Mouse (Mus musculus): ENCODE measurements around the gene Ric8b.

The Ric8b gene

DNA sequence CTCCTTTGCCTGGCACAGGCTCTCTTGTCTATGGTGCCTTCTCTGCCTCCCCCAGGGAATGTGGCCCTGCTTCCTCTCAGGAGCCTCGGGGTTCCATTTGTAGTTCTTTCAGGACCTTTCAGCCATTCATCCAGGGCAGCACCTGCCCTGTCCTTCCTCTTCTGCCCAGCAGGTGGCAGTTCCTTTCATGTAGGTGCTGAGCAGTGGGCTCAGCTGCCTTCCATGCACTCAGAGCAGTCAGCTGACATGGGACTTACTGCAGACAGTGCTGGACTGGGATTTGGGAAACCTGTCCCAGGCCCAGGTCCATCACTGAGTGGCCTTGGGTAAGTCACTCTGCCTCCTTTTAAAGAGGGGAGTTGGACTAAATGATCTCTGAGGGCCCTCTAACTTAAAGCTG is 96.0 kb downstream of the Ric8b start:
- DNase-seq = peak; percentile 38 to 63

DNA sequence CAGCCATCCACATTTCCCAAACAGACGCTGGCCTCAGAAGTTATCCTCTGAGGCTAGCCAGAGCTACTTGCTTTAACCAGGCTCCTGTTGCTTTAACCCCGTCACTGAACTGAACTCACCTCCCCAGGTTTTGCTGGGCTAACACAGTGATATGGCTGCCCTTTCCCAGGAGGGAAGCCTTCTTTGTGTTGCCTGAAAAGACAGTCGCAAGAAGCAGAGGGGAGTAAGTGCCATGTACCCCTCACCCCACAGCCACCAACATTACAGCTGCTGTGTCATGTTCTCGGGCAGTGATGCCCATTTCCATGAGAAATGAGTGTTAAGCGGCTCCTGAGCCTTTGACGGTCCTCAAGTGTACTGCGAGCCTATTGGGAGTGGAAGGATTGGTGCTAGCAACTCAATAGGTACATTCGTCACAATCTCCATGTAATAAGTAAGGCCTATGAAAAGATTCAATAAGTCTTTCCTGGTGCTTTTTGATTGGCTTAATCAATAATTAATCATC is 96.6 kb downstream of the Ric8b start:
- no peak for DNase-seq

DNA sequence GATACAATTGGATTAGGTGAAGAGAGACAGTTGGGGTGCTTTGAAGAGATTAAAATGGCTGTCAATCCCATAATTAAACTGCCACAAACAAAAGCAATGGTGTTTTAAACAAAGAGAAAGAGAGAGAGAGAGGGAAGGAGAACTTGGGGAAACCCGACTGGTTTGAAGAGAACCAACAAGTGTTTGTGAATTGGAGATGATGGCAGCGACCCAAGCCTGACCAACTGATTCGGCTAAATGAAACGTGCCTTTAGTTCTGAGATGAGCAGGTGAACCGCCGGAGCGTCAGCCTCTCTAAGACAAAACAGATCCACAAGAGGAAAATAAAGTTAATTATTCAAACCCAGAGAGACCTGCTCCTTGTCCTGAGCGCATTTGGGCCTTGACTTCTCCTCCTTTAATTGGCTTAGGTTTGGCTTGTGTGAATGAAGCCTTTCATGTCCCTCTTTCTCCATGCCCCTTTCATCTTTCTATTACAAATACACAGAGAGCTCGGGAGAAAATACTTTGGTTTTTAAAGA is 97.1 kb downstream of the Ric8b start:
- no peak for DNase-seq

DNA sequence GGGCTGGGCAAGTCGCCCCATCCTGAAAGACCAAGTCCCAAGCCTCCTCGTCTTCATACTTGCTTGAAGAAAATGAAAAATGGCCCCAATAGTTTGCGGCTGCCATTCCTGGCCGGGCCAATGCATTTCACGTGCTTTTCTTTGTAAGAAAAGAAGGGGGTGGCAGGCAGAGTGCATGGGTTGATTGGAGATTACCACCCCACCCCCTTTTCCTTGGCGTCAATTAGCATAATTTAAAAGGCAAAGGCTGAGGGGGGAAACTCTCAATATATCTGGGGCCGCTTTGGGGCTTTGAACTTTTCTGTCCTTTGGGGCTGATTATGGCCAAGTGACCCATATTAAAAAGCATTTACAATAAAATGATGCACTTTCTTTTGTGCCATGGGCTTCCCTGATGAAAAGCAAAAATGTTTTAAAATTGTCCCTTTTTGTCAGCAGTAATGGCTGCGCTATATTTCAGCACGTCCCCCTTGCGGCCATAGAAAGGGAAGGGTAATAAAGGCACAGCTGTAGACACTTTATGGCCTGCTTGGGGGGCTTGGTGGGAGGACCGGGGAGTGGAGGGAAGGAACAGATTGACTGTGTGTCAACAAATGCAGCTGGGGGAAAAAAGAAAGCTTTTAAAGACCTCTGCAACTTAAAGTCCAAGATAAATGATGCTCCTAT is 105.4 kb downstream of the Ric8b start:
- no peak for DNase-seq

DNA sequence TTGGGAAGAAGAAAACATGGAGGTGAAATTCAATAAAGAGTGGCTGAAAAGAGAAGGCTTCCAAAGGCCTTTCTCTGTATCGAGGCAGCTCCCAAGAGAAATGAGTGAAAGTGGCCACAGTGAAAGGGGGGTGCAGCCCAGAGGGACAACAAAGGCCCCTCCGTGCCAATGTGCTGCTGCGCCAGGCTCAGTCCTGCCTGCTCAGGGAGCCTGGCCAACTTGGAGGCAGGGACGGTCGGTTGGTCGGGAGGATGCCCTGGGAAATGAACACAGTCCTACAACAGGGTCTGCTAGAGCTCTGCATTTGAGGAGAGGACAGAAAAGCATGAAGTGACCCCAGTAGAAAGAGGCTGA is 105.9 kb downstream of the Ric8b start:
- DNase-seq = peak; percentile 52 to 55

DNA sequence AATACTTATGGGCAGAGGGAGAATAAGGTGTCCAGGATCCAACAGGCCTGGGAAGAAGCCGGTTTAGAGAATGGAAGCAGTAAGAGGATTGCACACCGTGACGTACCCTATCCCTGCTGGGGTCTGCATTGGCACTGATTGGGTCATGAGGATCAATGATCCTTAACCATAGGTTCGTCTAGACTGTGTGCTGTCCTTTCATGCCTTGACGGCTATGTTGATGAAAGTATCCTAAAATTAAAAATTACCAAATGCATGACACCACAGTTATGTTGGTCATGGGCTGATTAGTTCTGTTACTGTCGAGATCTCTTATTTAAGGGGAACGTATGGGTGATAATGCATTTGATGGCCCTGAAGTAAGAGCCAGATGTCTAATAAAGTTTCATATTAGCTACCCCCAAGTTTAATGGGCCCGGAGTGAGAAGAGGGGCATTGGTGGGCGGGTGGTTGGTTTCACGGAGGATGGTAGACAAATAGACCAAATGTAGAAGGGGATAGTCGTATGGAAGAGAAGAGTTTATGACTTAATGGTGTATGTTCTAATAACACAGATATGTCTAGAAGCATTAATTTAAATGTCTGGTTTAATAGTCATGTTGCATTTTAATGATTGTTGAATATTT is 108.5 kb downstream of the Ric8b start:
- no peak for DNase-seq

DNA sequence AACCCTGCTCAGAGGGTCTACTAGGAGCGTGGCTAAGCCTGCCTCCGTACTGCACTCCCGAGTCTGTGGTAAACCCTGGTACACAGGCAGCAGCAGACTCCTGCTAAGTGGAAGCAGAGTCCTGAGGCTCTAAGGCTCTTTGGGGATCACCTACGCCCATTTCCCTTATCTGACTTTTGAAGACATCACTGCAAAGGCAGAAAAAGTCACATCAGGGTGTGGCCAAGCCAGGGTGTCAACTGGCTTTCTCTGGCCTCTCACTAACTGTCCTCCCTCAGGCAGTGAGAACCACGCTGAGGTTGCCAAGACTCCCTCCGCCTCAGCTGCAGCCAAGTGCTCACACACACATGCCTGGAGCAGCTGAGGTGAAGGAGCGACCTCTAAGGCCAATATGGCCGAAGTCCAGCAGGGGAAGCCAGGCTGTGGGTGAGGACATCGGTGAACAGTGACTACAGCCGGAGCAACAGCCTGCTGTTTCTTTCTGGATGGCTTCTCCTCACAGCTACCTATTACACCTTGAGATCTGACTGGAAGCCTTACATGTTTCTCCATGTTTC is 110.3 kb downstream of the Ric8b start:
- peak; percentile 30 to 60 for DNase-seq

DNA sequence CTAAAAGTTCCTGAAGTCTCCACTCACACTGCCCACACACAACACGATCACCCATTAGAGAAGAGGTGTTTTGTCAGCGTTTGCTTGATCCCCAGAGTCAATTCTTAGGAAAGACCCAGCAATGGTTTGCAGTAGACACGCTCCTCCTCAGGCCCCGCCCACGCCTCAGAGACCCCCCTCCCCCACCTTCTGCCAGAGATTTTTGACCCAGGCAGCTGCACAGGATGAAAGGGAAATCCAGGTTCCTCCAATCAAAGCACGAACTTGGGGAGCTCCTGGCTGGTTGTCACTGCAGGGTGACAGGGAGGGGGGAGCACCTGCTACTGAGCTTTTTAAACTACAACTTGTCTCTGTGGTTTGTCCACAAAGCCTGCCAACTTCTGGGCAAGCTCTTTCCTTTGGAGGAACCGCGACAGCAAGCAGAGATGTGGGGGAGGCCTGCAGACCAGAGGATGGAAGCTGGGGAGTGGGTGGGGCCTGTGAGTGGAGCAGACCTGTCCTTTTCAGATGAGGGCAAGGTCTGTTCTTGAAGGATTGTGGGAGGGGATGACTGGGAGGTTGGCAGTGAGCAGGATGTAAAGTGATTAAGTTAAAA is 117.8 kb downstream of the Ric8b start:
- no peak for DNase-seq

DNA sequence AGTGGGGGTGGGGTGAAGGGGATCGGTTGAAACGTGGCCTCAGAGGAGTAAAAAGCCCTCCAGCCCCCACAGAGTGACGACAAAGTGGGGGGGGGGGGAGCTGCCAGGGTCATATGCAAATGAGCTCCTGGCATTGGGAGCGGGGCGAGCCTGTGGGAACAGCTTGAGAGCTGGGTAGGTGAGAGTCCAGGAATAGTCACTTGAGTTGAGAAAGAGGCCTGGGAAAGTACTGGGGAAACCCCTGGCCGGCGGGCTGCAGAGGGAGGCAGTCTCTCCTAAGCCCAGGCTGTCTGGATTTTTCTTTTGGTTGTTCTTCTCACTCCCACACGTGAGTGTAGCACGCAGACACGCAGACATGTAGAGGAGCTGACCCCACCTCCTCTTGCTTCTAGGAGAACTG is 120.7 kb downstream of the Ric8b start:
- DNase-seq = no peak

DNA sequence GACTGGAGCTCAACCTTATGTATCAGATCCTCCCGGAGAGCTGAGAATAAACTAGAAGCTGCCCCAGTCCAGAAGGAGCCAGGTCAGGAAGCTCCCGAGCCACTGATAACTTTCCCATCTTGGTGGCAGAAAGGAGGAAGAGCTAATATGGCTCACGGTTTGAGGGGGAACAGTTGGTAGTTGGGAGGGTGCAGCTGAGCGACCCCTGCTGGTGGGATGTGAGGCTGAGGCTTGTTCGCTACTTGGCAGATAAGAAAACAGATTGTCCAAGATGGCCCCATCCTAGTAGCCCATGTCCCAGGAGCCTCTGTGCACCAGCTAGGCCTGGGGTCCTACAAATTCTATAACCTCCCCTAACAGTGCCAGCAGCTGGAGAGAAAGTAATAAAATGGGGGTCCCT is 121.4 kb downstream of the Ric8b start:
- no peak for DNase-seq

DNA sequence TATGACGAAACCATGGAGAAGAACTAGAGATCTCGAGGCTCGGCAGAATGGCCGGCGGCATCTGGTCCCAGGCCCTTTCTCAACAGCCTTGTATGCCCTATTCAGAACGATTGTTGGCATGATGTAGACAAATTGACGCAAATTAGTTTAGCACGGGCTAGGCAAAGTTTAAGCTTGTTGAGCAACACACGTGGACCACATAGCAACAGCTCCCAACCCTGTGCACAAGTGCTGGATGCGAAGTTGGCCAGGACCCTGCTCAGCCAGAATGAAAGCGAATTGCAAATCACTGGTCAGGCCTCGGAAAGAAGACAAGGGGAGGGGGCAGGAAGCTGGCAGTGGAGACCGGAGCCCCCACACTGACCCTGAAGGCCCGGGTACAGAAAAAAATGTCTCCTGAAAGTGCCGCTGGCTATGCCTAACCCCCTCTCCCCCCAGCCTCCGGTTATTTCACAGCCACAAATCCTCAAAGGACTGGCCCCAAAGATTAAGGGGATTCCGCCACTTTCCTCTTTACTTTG is 126.8 kb downstream of the Ric8b start:
- no peak for DNase-seq

DNA sequence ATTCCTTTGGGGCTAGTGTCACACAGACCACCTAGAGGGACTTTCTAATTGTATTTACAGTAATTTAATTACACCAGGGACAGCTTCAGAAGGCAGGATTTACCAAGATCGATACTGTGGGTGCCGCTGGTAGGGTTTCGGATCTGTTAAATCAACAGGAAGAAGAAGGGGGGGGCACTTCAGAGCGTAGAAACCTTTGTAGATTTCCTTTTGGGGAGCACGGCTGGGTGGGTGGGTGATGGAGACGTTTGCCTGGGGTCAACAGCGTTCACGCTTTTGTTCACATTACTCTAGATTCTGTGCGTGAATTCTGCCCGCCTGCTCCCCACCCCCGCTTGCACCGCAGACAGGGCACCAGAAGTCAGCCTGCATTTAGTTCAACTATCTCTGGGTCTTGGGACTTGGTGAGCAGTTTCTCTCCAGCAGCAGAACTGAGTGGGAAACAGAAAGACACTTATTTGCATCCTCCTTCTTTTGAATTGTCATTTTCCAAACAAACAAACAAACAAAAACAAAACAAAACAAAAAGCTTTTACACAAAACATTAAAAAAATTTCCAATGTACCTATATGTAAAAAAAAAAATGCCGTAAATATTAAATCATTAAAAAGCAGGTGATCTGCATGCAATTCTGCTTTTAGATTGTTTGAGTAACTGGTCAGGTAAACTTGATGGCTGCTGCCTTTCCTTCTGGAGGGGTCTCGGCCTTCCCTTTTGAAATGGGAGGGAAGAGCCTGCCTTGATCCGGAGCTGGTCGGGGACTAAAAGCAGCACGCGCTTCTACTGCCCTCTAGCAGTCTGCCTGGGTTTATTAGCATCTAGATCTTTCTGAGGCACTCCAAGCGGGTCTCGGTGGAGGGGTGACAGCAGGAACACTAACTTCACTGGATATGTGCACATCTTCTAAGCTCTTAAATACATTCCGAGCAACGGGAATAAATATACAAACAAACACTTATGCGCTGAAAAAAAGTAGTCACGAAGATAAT is 127.6 kb downstream of the Ric8b start:
- DNase-seq = peak; percentile 65 to 75

DNA sequence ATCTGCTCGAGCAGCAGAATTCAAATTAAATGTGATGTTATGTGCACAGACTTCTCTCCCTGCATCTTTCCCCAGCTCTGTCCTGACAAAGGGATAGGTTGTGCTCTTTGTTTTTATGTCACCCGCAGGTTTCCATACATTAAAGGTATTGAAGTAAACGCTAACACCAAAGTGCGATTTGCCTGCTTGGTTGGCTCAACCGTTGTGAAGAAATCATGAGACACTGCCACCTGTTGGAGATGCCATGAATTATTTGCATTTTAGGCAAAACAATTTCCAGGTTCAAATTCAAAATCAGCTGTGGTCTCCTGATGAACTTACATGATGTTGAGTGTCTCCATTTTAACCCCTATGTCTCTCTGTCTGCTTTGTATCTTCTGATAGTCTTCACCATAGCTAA is 129.2 kb downstream of the Ric8b start:
- DNase-seq = peak; percentile 61 to 64

DNA sequence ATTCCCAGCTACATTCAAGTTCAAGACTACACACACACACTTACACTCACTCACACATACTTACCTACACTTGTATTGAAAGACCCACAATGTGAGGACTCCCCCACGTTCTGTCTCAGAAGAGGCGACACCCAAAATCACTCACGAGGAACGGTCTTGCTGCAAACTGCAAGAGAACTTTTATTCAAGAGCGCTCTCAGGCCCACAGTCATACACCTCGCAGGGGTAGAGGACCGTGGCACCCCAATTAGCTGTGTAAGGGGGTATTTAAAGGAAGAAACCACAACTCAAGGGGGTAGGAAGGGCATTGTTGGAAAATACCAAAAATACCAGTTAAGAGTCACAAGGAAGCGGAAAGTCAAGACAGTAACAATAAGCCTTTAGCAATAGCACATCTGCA is 130.6 kb downstream of the Ric8b start:
- no peak for DNase-seq

DNA sequence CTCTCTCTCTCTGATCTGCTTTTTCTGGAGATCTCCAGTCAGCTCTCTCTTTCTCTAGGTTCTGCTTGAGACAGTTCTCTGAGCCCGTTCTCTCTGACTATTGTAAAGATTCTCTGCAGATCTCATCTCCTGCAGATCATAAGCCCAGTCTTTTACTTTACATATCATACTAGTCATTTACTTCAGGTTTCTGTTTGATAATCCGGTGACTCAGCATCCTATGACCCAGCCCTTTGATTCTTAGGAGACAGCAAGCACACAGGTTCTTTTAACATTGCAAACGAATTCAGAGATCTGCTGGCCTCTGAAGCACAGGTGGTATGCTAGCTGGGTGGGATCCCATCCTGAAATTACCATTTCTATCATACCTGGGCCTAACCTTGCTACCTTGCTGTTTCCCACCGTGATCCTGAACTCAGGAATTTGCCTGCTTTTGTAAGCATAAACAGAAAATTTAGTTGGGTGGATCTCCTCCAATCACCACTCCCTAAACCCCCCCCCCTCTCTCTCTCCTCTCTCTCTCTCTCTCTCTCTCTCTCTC is 133.3 kb downstream of the Ric8b start:
- no peak for DNase-seq

DNA sequence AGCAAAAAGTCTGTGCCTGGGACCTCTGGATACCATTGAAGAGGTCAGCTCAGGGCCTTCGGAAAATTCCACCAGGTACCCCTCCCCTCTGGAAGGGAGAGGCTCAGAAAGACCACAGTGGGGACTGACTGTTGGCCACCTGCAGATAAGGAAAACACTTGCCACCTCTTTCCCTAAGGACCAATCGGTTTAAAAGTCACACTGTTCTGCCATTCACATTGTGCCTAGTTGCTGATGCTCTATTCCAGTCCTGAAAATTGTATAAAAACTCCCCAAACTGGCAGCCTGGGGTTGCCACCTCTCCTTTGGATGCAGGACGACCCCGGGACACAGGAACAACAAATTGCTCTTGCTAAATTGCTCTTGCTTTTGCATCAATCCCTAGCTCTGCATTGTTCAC is 135.0 kb downstream of the Ric8b start:
- no peak for DNase-seq

DNA sequence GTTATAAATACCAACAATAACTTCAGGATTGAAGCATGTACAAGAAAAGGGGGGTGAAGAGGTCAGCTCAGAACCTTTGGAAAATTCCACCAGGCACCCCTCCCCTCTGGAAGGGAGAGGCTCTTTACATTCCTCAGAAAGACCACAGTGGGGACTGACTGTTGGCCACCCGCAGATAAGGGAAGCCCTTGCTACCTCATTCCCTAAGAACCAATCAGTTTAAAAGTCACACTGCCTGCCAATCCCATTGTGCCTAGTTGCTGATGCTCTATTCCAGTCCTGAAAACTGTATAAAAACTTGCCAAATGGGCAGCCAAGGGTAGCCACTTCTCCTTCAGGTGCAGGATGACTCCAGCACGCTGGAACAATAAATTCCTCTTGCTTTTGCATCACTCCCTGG is 137.5 kb downstream of the Ric8b start:
- DNase-seq = no peak
